Mouse (Mus musculus) liver, embryonic 13.5 days (tissue): ENCODE results near the gene Plekhg6. TPM values are rescaled to one million over a fixed set of nuclear protein-coding genes. Genes with fewer than 3 reads are reported as not detected.

Experiments used
- ATAC-seq: fragments of 200-750 bp; cut with Nextera tagmentation; 2 replicates; pipeline ENCODE4 v1.8.0; 2017; ENCODE audit warnings: low read depth, mild to moderate bottlenecking, moderate number of reproducible peaks, moderate library complexity
- DNase-seq: peaks from one replicate; pipeline ENCODE4 v3.0.0; 2022
- H3K27ac ChIP-seq: fragments of 300-500 bp; sonication (generic); 2 replicates; pipeline ENCODE4 v1.5.1; 2015; ENCODE audit warnings: moderate library complexity, mild to moderate bottlenecking, inconsistent platforms
- H3K27me3 ChIP-seq: fragments of 300-500 bp; sonication (generic); 2 replicates; pipeline ENCODE4 v1.6.1; 2015; ENCODE audit warnings: mild to moderate bottlenecking, inconsistent platforms
- H3K36me3 ChIP-seq: fragments of 300-500 bp; sonication (generic); 2 replicates; pipeline ENCODE4 v1.6.1; 2015; ENCODE audit warnings: mild to moderate bottlenecking, inconsistent platforms
- H3K4me1 ChIP-seq: fragments of 300-500 bp; sonication (generic); replicated peaks from 2 replicates; pipeline ENCODE4 v1.6.1; 2015; ENCODE audit warnings: inconsistent platforms
- H3K4me2 ChIP-seq: fragments of 300-500 bp; sonication (generic); 2 replicates; pipeline ENCODE4 v1.6.1; 2015; ENCODE audit warnings: inconsistent platforms, mild to moderate bottlenecking, moderate library complexity
- H3K4me3 ChIP-seq: fragments of 300-500 bp; sonication (generic); replicated peaks from 2 replicates; pipeline ENCODE4 v1.5.1; 2015; ENCODE audit warnings: mild to moderate bottlenecking, inconsistent platforms
- H3K9ac ChIP-seq: fragments of 300-500 bp; sonication (generic); 2 replicates; pipeline ENCODE4 v1.6.1; 2015; ENCODE audit warnings: mild to moderate bottlenecking, inconsistent platforms
- H3K9me3 ChIP-seq: fragments of 300-500 bp; sonication (generic); replicated peaks from 2 replicates; pipeline ENCODE4 v1.6.1; 2016; ENCODE audit warnings: inconsistent platforms
- WGBS: fragments of 180-500 bp; shearing (Covaris S2); methylation state at CpG from one replicate; pipeline ENCODE4 v1.1.7; 2015; ENCODE audit not compliant: insufficient replicate concordance; 5-methylcytosine and 5-hydroxymethylcytosine counted together
- polyA plus RNA-seq: library from polyadenylated mRNA; unstranded; fragments of >200 nt; fragmentation: Nextera tagmentation; extraction: Ambion mirVana; gene quantifications from 2 replicates; pipeline ENCODE4 v1.2.1, GENCODE M21; 2015

Gene Plekhg6
- polyA plus RNA-seq, 1 experiment from 2014 or later, result 0.31 TPM

GRCm38 (mm10) chr6:125340244-125340643 lies 40.3 kb downstream of the Plekhg6 start:
- Histone ChIP-seq H3K4me1 (peaks cover 18% of the 10 kb centered on the region; the same call in 1 of the 2 replicates), H3K4me3 (no peak overlapping the region), H3K27me3 (no peaks in the 10 kb centered on the region), H3K27ac (0 out of 2 replicates have a peak overlapping the region, but pooled peaks have one; percentile 36), H3K36me3 (no peaks in the 10 kb centered on the region), H3K9me3 (no peaks in the 10 kb centered on the region), H3K9ac (no peak overlapping the region), H3K4me2 (no peak overlapping the region)
- ATAC-seq (0 out of 2 replicates have a peak, but pooled peaks have one; percentile 10), DNase-seq (no peak)
- WGBS, result 37% methylated on average over 5 of the region's 5 CpGs

GRCm38 (mm10) chr6:125338791-125339660 lies 41.6 kb downstream of the Plekhg6 start:
- 34% methylated on average over 9 of the region's 9 CpGs for WGBS
- ATAC-seq (no peak), DNase-seq (no peak)
- Histone ChIP-seq H3K4me1 (peaks cover 14% of the 10 kb centered on the region; the same call in 1 of the 2 replicates), H3K9ac (no peak overlapping the region), H3K27ac (no peak overlapping the region), H3K36me3 (no peaks in the 10 kb centered on the region), H3K9me3 (no peaks in the 10 kb centered on the region), H3K4me2 (no peak overlapping the region), H3K27me3 (no peaks in the 10 kb centered on the region), H3K4me3 (no peak overlapping the region)

GRCm38 (mm10) chr6:125334356-125334755 lies 46.2 kb downstream of the Plekhg6 start:
- H3K27me3 ChIP-seq, result peaks cover 11% of the 10 kb centered on the region

GRCm38 (mm10) chr6:125333112-125333899 lies 47.3 kb downstream of the Plekhg6 start:
- H3K27ac ChIP-seq, result no peak overlapping the region
- WGBS, result 43% methylated on average over 14 of the region's 14 CpGs
- DNase-seq (no peak), ATAC-seq (no peak)
- no peak overlapping the region for H3K4me3 ChIP-seq
- no peak overlapping the region for H3K9ac ChIP-seq
- H3K27me3 ChIP-seq, result peaks cover 11% of the 10 kb centered on the region
- H3K36me3 ChIP-seq, result no peaks in the 10 kb centered on the region
- no peak overlapping the region for H3K4me2 ChIP-seq
- H3K9me3 ChIP-seq, result no peaks in the 10 kb centered on the region
- H3K4me1 ChIP-seq, result no peaks in the 10 kb centered on the region; the same call in 1 of the 2 replicates

More at GRCm38 (mm10) chr6:125334356-125334755, 46.2 kb downstream of the Plekhg6 start:
- Histone ChIP-seq H3K9ac (no peak overlapping the region), H3K9me3 (no peaks in the 10 kb centered on the region), H3K36me3 (no peaks in the 10 kb centered on the region), H3K4me1 (no peaks in the 10 kb centered on the region; the same call in 1 of the 2 replicates), H3K27ac (no peak overlapping the region), H3K4me2 (no peak overlapping the region), H3K4me3 (no peak overlapping the region)
- DNase-seq, result no peak
- 44% methylated on average over 2 of the region's 2 CpGs for WGBS
- no peak for ATAC-seq

GRCm38 (mm10) chr6:125330626-125331326 lies 49.8 kb downstream of the Plekhg6 start:
- Histone ChIP-seq H3K27ac (no peak overlapping the region), H3K9ac (peak overlapping the region; percentile 39; the same call in 1 of the 2 replicates), H3K4me2 (peak overlapping the region; percentile 69), H3K4me3 (peak overlapping the region; percentile 56), H3K27me3 (peaks cover 11% of the 10 kb centered on the region), H3K4me1 (no peaks in the 10 kb centered on the region; the same call in 1 of the 2 replicates), H3K9me3 (no peaks in the 10 kb centered on the region), H3K36me3 (no peaks in the 10 kb centered on the region)
- DNase-seq, result peak; percentile 64
- peak; percentile 72 for ATAC-seq
- 1% methylated on average over 39 of the region's 39 CpGs for WGBS

- Histone ChIP-seq H3K4me2 (no peak overlapping the region), H3K36me3 (no peaks in the 10 kb centered on the region), H3K9ac (no peak overlapping the region), H3K9me3 (no peaks in the 10 kb centered on the region), H3K27me3 (peaks cover 11% of the 10 kb centered on the region), H3K27ac (no peak overlapping the region), H3K4me3 (no peak overlapping the region), H3K4me1 (peaks cover 3% of the 10 kb centered on the region; the same call in 1 of the 2 replicates)
- no peak for ATAC-seq
- no peak for DNase-seq
- 59% methylated on average over 5 of the region's 5 CpGs for WGBS
Observed at GRCm38 (mm10) chr6:125328243-125328642, 52.4 kb downstream of the Plekhg6 start.

GRCm38 (mm10) chr6:125325337-125325736 lies 55.3 kb downstream of the Plekhg6 start:
- H3K4me3 ChIP-seq, result no peak overlapping the region
- H3K4me1 ChIP-seq, result peaks cover 15% of the 10 kb centered on the region
- H3K9me3 ChIP-seq, result no peaks in the 10 kb centered on the region
- H3K27me3 ChIP-seq, result peaks cover 35% of the 10 kb centered on the region
- peak; percentile 43; the same call in 1 of the 2 replicates for ATAC-seq
- no peak overlapping the region for H3K4me2 ChIP-seq
- no peaks in the 10 kb centered on the region for H3K36me3 ChIP-seq
- no peak overlapping the region for H3K9ac ChIP-seq
- 38% methylated on average over 6 of the region's 6 CpGs for WGBS
- H3K27ac ChIP-seq, result no peak overlapping the region
- no peak for DNase-seq

- 47% methylated on average over 6 of the region's 6 CpGs for WGBS
Observed at GRCm38 (mm10) chr6:125323547-125323946, 57.0 kb downstream of the Plekhg6 start.

GRCm38 (mm10) chr6:125322794-125323193 lies 57.8 kb downstream of the Plekhg6 start:
- DNase-seq (no peak), ATAC-seq (no peak)
- H3K9me3 ChIP-seq, result no peaks in the 10 kb centered on the region
- H3K4me2 ChIP-seq, result no peak overlapping the region
- H3K9ac ChIP-seq, result no peak overlapping the region
- no peak overlapping the region for H3K27ac ChIP-seq
- H3K36me3 ChIP-seq, result no peaks in the 10 kb centered on the region
- WGBS, result 57% methylated on average over 13 of the region's 13 CpGs
- H3K4me3 ChIP-seq, result no peak overlapping the region
- peaks cover 15% of the 10 kb centered on the region for H3K4me1 ChIP-seq
- H3K27me3 ChIP-seq, result peaks cover 33% of the 10 kb centered on the region

More at GRCm38 (mm10) chr6:125323547-125323946, 57.0 kb downstream of the Plekhg6 start:
- DNase-seq, result no peak
- Histone ChIP-seq H3K36me3 (no peaks in the 10 kb centered on the region), H3K4me2 (no peak overlapping the region), H3K9ac (no peak overlapping the region), H3K27ac (no peak overlapping the region), H3K9me3 (no peaks in the 10 kb centered on the region), H3K27me3 (peaks cover 33% of the 10 kb centered on the region), H3K4me1 (peaks cover 15% of the 10 kb centered on the region), H3K4me3 (no peak overlapping the region)
- no peak for ATAC-seq

- H3K9ac ChIP-seq, result no peak overlapping the region
- H3K27me3 ChIP-seq, result peaks cover 33% of the 10 kb centered on the region
- no peaks in the 10 kb centered on the region for H3K36me3 ChIP-seq
- no peak for DNase-seq
- ATAC-seq, result no peak
- H3K4me1 ChIP-seq, result peaks cover 15% of the 10 kb centered on the region
- H3K4me3 ChIP-seq, result no peak overlapping the region
- no peak overlapping the region for H3K27ac ChIP-seq
- no peaks in the 10 kb centered on the region for H3K9me3 ChIP-seq
- H3K4me2 ChIP-seq, result 0 out of 2 replicates have a peak overlapping the region, but pooled peaks have one; percentile 12
- 11% methylated on average over 26 of the region's 26 CpGs for WGBS
Observed at GRCm38 (mm10) chr6:125321114-125321855, 59.3 kb downstream of the Plekhg6 start.
